Mouse (Mus musculus) embryonic stem cell, embryonic (primary cell): ENCODE results near the gene Plxnb1.
"Not testable (repeated sequence)": the region's sequence is repeated elsewhere in the genome, so short reads cannot be mapped to it uniquely, and the experiment has no call there.

ENCODE experiments used
- CTCF ChIA-PET, 4 experiments: fragments of 300-600 bp in 2 of 4; fragments of 350-600 bp in 2 of 4; sonication (Branson Sonifier 250); formaldehyde crosslinking; loops; one replicate each; lab custom pipeline; 2022; ENCODE audit warnings: inconsistent platforms in 2 of 4; lab: Charles Lee
- POLR2A ChIA-PET, 4 experiments: fragments of 300-600 bp in 2 of 4; fragments of 350-600 bp in 2 of 4; sonication (Branson Sonifier 250); formaldehyde crosslinking; loops; one replicate each; lab custom pipeline; 2022; ENCODE audit warnings: antibody characterized with exemption in 4 of 4, inconsistent platforms in 1 of 4; lab: Charles Lee

The Plxnb1 gene

GRCm38 (mm10) chr9:109127076-109127475 is 31.9 kb downstream of the Plxnb1 start:
- CTCF ChIA-PET, result interaction anchor here in 2 of 4 experiments (0.6 to 1.1 kb wide), 2 partner anchors 126 to 270 kb away, joined by 3 to 4 read pairs; no protein-coding TSS in a partner anchor
- POLR2A ChIA-PET, result no interaction called here

- ChIA-PET POLR2A (no interaction called here), CTCF (no interaction called here)
These were observed 33.0 kb downstream of the Plxnb1 start for GRCm38 (mm10) chr9:109128211-109128610.

GRCm38 (mm10) chr9:109130076-109130475 is 34.9 kb downstream of the Plxnb1 start:
- CTCF ChIA-PET, result no interaction called here
- POLR2A ChIA-PET, result no interaction called here

GRCm38 (mm10) chr9:109140414-109140813 is 45.2 kb downstream of the Plxnb1 start:
- CTCF ChIA-PET, result interaction anchor here in 2 of 4 experiments (0.6 to 0.7 kb wide), 2 partner anchors 10 to 20 kb away, joined by 3 read pairs; no protein-coding TSS in a partner anchor
- POLR2A ChIA-PET, result not testable (repeated sequence)

GRCm38 (mm10) chr9:109161941-109162340 is 66.8 kb downstream of the Plxnb1 start, which contains the start of gene Fbxw21:
Gene Fbxw21 (minus strand): TSS chr9:109162041.
- POLR2A ChIA-PET, result no interaction called here

GRCm38 (mm10) chr9:109167316-109167715 is 72.1 kb downstream of the Plxnb1 start:
- CTCF ChIA-PET, result no interaction called here
- POLR2A ChIA-PET, result no interaction called here

More at GRCm38 (mm10) chr9:109161941-109162340, 66.8 kb downstream of the Plxnb1 start, which contains the start of gene Fbxw21:
- CTCF ChIA-PET, result no interaction called here
